15 mouse cellular contexts compared by ENCODE assay signal in the genomic region with DNA sequence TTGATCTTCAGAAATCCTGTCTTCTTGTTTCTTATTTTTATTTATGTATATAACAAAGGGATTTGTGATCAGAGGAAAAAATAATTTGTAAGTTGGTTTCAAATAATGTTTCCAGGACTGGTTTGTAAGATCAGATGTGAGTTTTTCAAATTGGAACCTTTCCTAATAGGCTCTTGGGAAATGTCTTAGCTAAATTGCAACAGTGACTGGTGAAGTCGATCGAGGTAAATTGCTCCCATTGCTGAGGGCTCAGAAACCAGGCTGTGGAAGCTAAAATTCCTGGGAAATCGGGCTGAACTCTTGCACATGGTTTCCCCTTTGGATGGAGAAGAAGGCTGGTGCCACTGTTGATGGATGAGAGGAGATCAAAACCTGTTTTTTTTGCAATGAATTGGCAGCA.
"Had no signal": no experiment of that assay in that cellular context is flagged by ENCODE, and none has a peak within 500 bp of the region (broad histone marks: within the 10 kb centered on the region; RNA-seq: fewer than 3 reads in every experiment).

No protein-coding gene starts in this region.

- H3K27me3 ChIP-seq: liver, embryonic 13.5 days; lung, embryonic 15.5 days; midbrain, embryonic 13.5 days; stomach, embryonic 15.5 days had no signal

- DNase-seq: kidney, adult 11 months; kidney, adult 9 months; kidney, postnatal 36 days; liver, embryonic 13.5 days; liver, postnatal 0 days; lung, postnatal 36 days; right cerebral cortex, adult 18-20 months; spleen, adult 18-20 months; thymus, postnatal 36 days had no signal

- H3K36me3 ChIP-seq: lung, embryonic 15.5 days; midbrain, embryonic 13.5 days; stomach, embryonic 15.5 days had no signal

- H3K4me3 ChIP-seq: left cerebral cortex, adult 2 months; limb, embryonic 10.5 days; liver, embryonic 13.5 days; lung, embryonic 15.5 days; midbrain, embryonic 13.5 days; stomach, embryonic 15.5 days had no signal

- H3K9me3 ChIP-seq: limb, embryonic 10.5 days; liver, embryonic 13.5 days; lung, embryonic 15.5 days; midbrain, embryonic 13.5 days; stomach, embryonic 15.5 days had no signal

- H3K4me1 ChIP-seq: lung, embryonic 15.5 days; stomach, embryonic 15.5 days had no signal

- H3K27ac ChIP-seq: kidney, postnatal 0 days; left cerebral cortex, adult 2 months; limb, embryonic 10.5 days; liver, embryonic 13.5 days; lung, embryonic 15.5 days; midbrain, embryonic 13.5 days; stomach, embryonic 15.5 days had no signal
